Mouse (Mus musculus) bone marrow macrophage, adult 2 months (primary cell): ENCODE data around the gene Ptk7.

Experiments
- CTCF ChIP-seq: IDR thresholded peaks from 2 replicates; pipeline ENCODE4 v1.5.1; 2012; ENCODE audit warnings: low read depth, mild to moderate bottlenecking, low read length, moderate library complexity
- POLR2A ChIP-seq: IDR thresholded peaks from 2 replicates; pipeline ENCODE4 v1.6.1; 2012; ENCODE audit warnings: mild to moderate bottlenecking, low read depth, low read length, borderline replicate concordance

DNA sequence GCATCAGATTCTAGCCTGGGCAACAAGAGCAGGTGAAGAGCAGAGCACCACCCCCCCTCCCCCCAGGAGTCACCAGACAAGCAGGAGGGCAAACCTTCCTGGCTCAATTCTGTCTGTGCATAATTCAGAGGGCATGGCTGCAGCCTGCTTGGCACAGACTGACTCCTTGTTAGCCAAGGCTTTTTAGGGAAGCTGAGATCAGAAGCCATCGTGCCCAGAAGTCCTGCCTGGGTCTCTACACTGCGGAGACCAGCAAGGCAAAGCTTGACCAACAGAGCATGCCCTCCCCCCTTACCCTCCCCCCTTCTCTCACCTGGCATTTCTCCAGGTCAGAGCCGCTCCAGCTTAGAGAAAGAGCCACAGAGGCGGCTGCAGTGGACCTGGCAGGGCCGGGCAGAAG, 33.4 kb upstream of the Ptk7 start:
- TF ChIP-seq POLR2A, result no peak
- no peak for TF ChIP-seq CTCF
